8 mouse cellular contexts compared by ENCODE assay signal in the genomic region with DNA sequence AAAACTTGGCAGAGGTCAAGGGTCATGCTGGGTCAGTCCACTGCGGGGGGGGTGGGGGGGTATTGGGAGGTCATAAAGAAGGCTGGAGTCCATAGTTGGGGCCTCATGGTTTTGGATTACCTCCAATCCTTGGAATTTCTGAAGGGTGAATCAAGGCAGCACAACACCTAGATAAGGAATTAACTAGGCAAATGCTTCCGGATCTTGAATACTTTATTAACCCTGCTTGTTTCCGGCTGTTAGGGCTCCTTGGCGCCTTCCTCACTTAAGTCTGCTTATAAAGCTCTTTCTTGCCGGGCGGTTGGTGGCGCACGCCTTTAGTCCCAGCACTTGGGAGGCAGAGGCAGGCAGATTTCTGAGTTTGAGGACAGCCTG. TPM values are rescaled to one million over a fixed set of nuclear protein-coding genes. Genes with fewer than 3 reads are reported as not detected.
DNase-seq lines count a peak whose midpoint lies in the region; ATAC-seq and TF ChIP-seq lines count a peak whose summit lies in the region.

No protein-coding gene starts in this region.

- H3K4me1 ChIP-seq in heart, adult 2 months (ENCODE audit: control insufficient read depth, insufficient read depth, low read length) = peaks cover 6% of the 10 kb centered on the region
- H3K4me1 ChIP-seq in E14TG2a.4 (replicated peaks; ENCODE audit: low read depth, low read length) = peaks cover 70% of the 10 kb centered on the region
- H3K4me1 ChIP-seq in embryonic facial prominence, embryonic 14.5 days (ENCODE audit: control insufficient read depth, insufficient read depth, low read length) = peaks cover 3% of the 10 kb centered on the region; the same call in 1 of the 2 replicates
- H3K4me1 ChIP-seq in intestine, embryonic 14.5 days (replicated peaks; ENCODE audit: control insufficient read depth, insufficient read depth, low read length) = peaks cover 8% of the 10 kb centered on the region; the same call in 1 of the 2 replicates

- no peak for TF ChIP-seq CTCF in heart, adult 2 months (IDR thresholded peaks at IDR 0.05)
- no peak for TF ChIP-seq CTCF in E14TG2a.4 (conservative IDR thresholded peaks at IDR 0.05; ENCODE audit: low read length)

- no peak for TF ChIP-seq EP300 in heart, adult 2 months (IDR thresholded peaks at IDR 0.05; ENCODE audit: insufficient read depth, low read depth, low read length)

- DNase-seq in heart, adult 2 months = peak in 1 of 2 experiments; percentile 42
- no peak for DNase-seq in heart, adult 9 months (ENCODE audit: low spot score in 2 of 2)
- DNase-seq in embryonic facial prominence, embryonic 14.5 days (ENCODE audit: low spot score) = no peak
- no peak for DNase-seq in intestine, embryonic 14.5 days (ENCODE audit: low spot score)
- peak; percentile 49 for DNase-seq in lung, postnatal 36 days
- peak; percentile 13 for DNase-seq in telencephalon, adult 2 months (ENCODE audit: low read depth, low spot score)
- no peak for DNase-seq in left cerebral cortex, adult 8-10 months (ENCODE audit: low spot score in 2 of 2)

- 16% methylated on average over 8 of the region's 8 CpGs for WGBS in heart, adult 2 months
- WGBS in embryonic facial prominence, embryonic 14.5 days = 47% methylated on average over 8 of the region's 8 CpGs
- 27% methylated on average over 8 of the region's 8 CpGs for WGBS in intestine, embryonic 14.5 days

- peak overlapping the region; percentile 96; the same call in 1 of the 2 replicates for H3K9ac ChIP-seq in heart, adult 2 months (ENCODE audit: low read depth, low read length)
- peak overlapping the region; percentile 91 for H3K9ac ChIP-seq in embryonic facial prominence, embryonic 14.5 days (ENCODE audit: low read depth, low read length)
- H3K9ac ChIP-seq in intestine, embryonic 14.5 days (ENCODE audit: low read length) = peak overlapping the region; percentile 96

- no peak for TF ChIP-seq POLR2A in heart, adult 2 months (IDR thresholded peaks at IDR 0.05; ENCODE audit: insufficient read depth, low read depth, low read length)

- H3K4me2 ChIP-seq in embryonic facial prominence, embryonic 14.5 days (ENCODE audit: low read depth, low read length) = peak overlapping the region; percentile 58
- H3K4me2 ChIP-seq in intestine, embryonic 14.5 days (ENCODE audit: low read length) = peak overlapping the region; percentile 58

- H3K9me3 ChIP-seq in E14TG2a.4 (ENCODE audit: low read length) = no peaks in the 10 kb centered on the region
- H3K9me3 ChIP-seq in embryonic facial prominence, embryonic 14.5 days (ENCODE audit: control insufficient read depth, low read length) = no peaks in the 10 kb centered on the region
- H3K9me3 ChIP-seq in intestine, embryonic 14.5 days (ENCODE audit: control insufficient read depth, low read length) = no peaks in the 10 kb centered on the region

- H3K4me3 ChIP-seq in heart, adult 2 months = peak overlapping the region; percentile 93
- H3K4me3 ChIP-seq in E14TG2a.4 (replicated peaks; ENCODE audit: low read length) = peak overlapping the region; percentile 81
- H3K4me3 ChIP-seq in embryonic facial prominence, embryonic 14.5 days (ENCODE audit: low read depth, low read length) = peak overlapping the region; percentile 83
- H3K4me3 ChIP-seq in intestine, embryonic 14.5 days (ENCODE audit: low read depth, low read length) = peak overlapping the region; percentile 59

- ATAC-seq in embryonic facial prominence, embryonic 14.5 days (ENCODE audit: low read depth) = no peak
- peak; percentile 12; the same call in 1 of the 2 replicates for ATAC-seq in intestine, embryonic 14.5 days (replicated peaks; ENCODE audit: low FRiP score, low TSS enrichment, low read depth)

- no peaks in the 10 kb centered on the region for H3K27me3 ChIP-seq in heart, adult 2 months (ENCODE audit: control insufficient read depth, insufficient read depth, low read length)
- H3K27me3 ChIP-seq in E14TG2a.4 (ENCODE audit: insufficient read depth, low read length) = no peaks in the 10 kb centered on the region
- no peaks in the 10 kb centered on the region for H3K27me3 ChIP-seq in embryonic facial prominence, embryonic 14.5 days (replicated peaks; ENCODE audit: control insufficient read depth, insufficient read depth, low read length)
- no peaks in the 10 kb centered on the region for H3K27me3 ChIP-seq in intestine, embryonic 14.5 days (replicated peaks; ENCODE audit: control insufficient read depth, insufficient read depth, low read length)

- peaks cover 25% of the 10 kb centered on the region for H3K36me3 ChIP-seq in heart, adult 2 months (ENCODE audit: control insufficient read depth, insufficient read depth, low read length)
- peaks cover 49% of the 10 kb centered on the region for H3K36me3 ChIP-seq in E14TG2a.4 (ENCODE audit: insufficient read depth, low read length)
- peaks cover 41% of the 10 kb centered on the region for H3K36me3 ChIP-seq in embryonic facial prominence, embryonic 14.5 days (ENCODE audit: control insufficient read depth, insufficient read depth, low read length)
- H3K36me3 ChIP-seq in intestine, embryonic 14.5 days (ENCODE audit: control insufficient read depth, insufficient read depth, low read length) = peaks cover 33% of the 10 kb centered on the region

- H3K27ac ChIP-seq in heart, adult 2 months = peak overlapping the region; percentile 98
- H3K27ac ChIP-seq in embryonic facial prominence, embryonic 14.5 days (replicated peaks; ENCODE audit: low read depth, low read length) = peak overlapping the region; percentile 96
- H3K27ac ChIP-seq in intestine, embryonic 14.5 days (ENCODE audit: low read depth) = peak overlapping the region; percentile 99

- peaks cover 1% of the 10 kb centered on the region; the same call in 1 of the 2 replicates for H3K79me2 ChIP-seq in heart, adult 2 months (replicated peaks; ENCODE audit: control insufficient read depth, insufficient read depth, low read length)

- intact Hi-C loops in heart, adult 2 months (cut with DNase I) = loop anchor here (5.0 to 10.0 kb wide), 4 partner anchors 74 to 261 kb away; partner anchors contain the start of genes Ccdc189, Orai3 and Rnf40

RNA-seq across cellular contexts. Expression of gene Srcap, which starts 1.2 kb away (rescaled TPM):
- total RNA-seq in heart, adult 2 months (2021) = 10 to 100 TPM; 53.1 to 55.8 TPM
- polyA plus RNA-seq in heart, adult 2 months (2012; rRNA removed) = 15.3 and 16.7 TPM in 2 replicates
- polyA plus RNA-seq in embryonic facial prominence, embryonic 14.5 days (2014; fragmentation: Nextera tagmentation; extraction: Ambion mirVana) = 41.5 and 42.0 TPM in 2 replicates
- 49.4 and 51.8 TPM in 2 replicates for polyA plus RNA-seq in intestine, embryonic 14.5 days (2014; fragmentation: Nextera tagmentation; extraction: Ambion mirVana)
- total RNA-seq in left cerebral cortex, adult 8-10 months (2022) = 100 to 1,000 TPM; 112 to 117 (median 115) TPM

RNA-seq across cellular contexts. Expression of gene Gm42715, which starts 6.4 kb away (rescaled TPM):
- total RNA-seq in heart, adult 2 months (2021) = 1 to 10 TPM; 7.8 to 8.2 TPM
- polyA plus RNA-seq in heart, adult 2 months (2012; rRNA removed) = 7.9 and 9.3 TPM in 2 replicates
- polyA plus RNA-seq in embryonic facial prominence, embryonic 14.5 days (2014; fragmentation: Nextera tagmentation; extraction: Ambion mirVana) = 12.2 and 13.2 TPM in 2 replicates
- polyA plus RNA-seq in intestine, embryonic 14.5 days (2014; fragmentation: Nextera tagmentation; extraction: Ambion mirVana) = 18.8 and 19.8 TPM in 2 replicates
- total RNA-seq in left cerebral cortex, adult 8-10 months (2022) = 10 to 100 TPM; 11.1 to 12.3 (median 11.5) TPM

RNA-seq across cellular contexts. Expression of gene Fbrs, which starts 34.0 kb away (rescaled TPM):
- 10 to 100 TPM; 31.2 to 33.9 TPM for total RNA-seq in heart, adult 2 months (2021)
- polyA plus RNA-seq in heart, adult 2 months (2012; rRNA removed) = 13.4 and 16.4 TPM in 2 replicates
- polyA plus RNA-seq in embryonic facial prominence, embryonic 14.5 days (2014; fragmentation: Nextera tagmentation; extraction: Ambion mirVana) = 14.3 and 15.0 TPM in 2 replicates
- polyA plus RNA-seq in intestine, embryonic 14.5 days (2014; fragmentation: Nextera tagmentation; extraction: Ambion mirVana) = 11.4 and 13.9 TPM in 2 replicates
- 10 to 100 TPM; 47.1 to 55.2 (median 51.7) TPM for total RNA-seq in left cerebral cortex, adult 8-10 months (2022)

RNA-seq across cellular contexts. Expression of gene Tmem265, which starts 48.2 kb away (rescaled TPM):
- total RNA-seq in heart, adult 2 months (2021) = not detected
- polyA plus RNA-seq in heart, adult 2 months (2012; rRNA removed) = not detected in 2 replicates
- polyA plus RNA-seq in embryonic facial prominence, embryonic 14.5 days (2014; fragmentation: Nextera tagmentation; extraction: Ambion mirVana) = 4.1 and 5.3 TPM in 2 replicates
- 7.5 and 8.1 TPM in 2 replicates for polyA plus RNA-seq in intestine, embryonic 14.5 days (2014; fragmentation: Nextera tagmentation; extraction: Ambion mirVana)
- 1 to 10 TPM in 2 of 4 experiments, under 1 TPM in 1, not detected in 1; 1.00 to 1.3 (median 1.0) TPM for total RNA-seq in left cerebral cortex, adult 8-10 months (2022)

RNA-seq across cellular contexts. Expression of gene Prr14, which starts 53.6 kb away (rescaled TPM):
- total RNA-seq in heart, adult 2 months (2021) = 10 to 100 TPM; 23.1 to 28.0 TPM
- polyA plus RNA-seq in heart, adult 2 months (2012; rRNA removed) = 45.6 and 61.6 TPM in 2 replicates
- 40.4 and 41.9 TPM in 2 replicates for polyA plus RNA-seq in embryonic facial prominence, embryonic 14.5 days (2014; fragmentation: Nextera tagmentation; extraction: Ambion mirVana)
- 43.4 and 45.6 TPM in 2 replicates for polyA plus RNA-seq in intestine, embryonic 14.5 days (2014; fragmentation: Nextera tagmentation; extraction: Ambion mirVana)
- 10 to 100 TPM; 29.6 to 35.2 (median 30.4) TPM for total RNA-seq in left cerebral cortex, adult 8-10 months (2022)

Comparison
In these comparisons a context has a peak if more than half of its experiments do, and no peak if none do; other contexts are left out.
1. DNase-seq: peak in lung, postnatal 36 days (single experiment) and telencephalon, adult 2 months (single experiment); none in heart, adult 9 months (0 of 2), embryonic facial prominence, embryonic 14.5 days (single experiment), intestine, embryonic 14.5 days (single experiment) and left cerebral cortex, adult 8-10 months (0 of 2).
2. Peak in every context shown above with its lines, with median percentiles within 50 percentile points of each other: H3K27ac ChIP-seq, H3K4me3 ChIP-seq and H3K9ac ChIP-seq.